Mouse (Mus musculus): ENCODE data around the gene Haus2. TPM values are rescaled to one million over a fixed set of nuclear protein-coding genes. Genes with fewer than 3 reads are reported as not detected.

The Haus2 gene
- polyA plus RNA-seq, 2 experiments: 7.4 to 11.4 TPM

GRCm38 (mm10) chr2:120658486-120658885 lies 49.3 kb downstream of the Haus2 start:
- Histone ChIP-seq H3K27me3 (ENCODE audit: control insufficient read depth, insufficient read depth, low read length) (no peaks in the 10 kb centered on the region), H3K9ac (replicated peaks) (no peak overlapping the region), H3K4me1 (replicated peaks; ENCODE audit: control insufficient read depth in 2 of 2, insufficient read depth in 2 of 2, low read length in 1 of 2) (peaks cover 20 to 43% of the 10 kb centered on the region in 2 experiments), H3K9me3 (ENCODE audit: control insufficient read depth, low read length) (no peaks in the 10 kb centered on the region), H3K27ac (no peak overlapping the region), H3K36me3 (replicated peaks; ENCODE audit: control insufficient read depth, insufficient read depth, low read depth) (no peaks in the 10 kb centered on the region), H3K4me2 (ENCODE audit: low read depth) (no peak overlapping the region), H3K4me3 (ENCODE audit: insufficient read depth in 1 of 2, low read depth in 2 of 2, low read length in 2 of 2) (no peak overlapping the region)
- ATAC-seq (ENCODE audit: insufficient read depth): no peak
- 10% methylated on average over 5 of the region's 5 CpGs for WGBS (ENCODE audit: insufficient replicate concordance)
- TF ChIP-seq CTCF (IDR thresholded peaks at IDR 0.05; ENCODE audit: low read depth) (no peak), EP300 (IDR thresholded peaks at IDR 0.05; ENCODE audit: low read depth) (no peak)
- no peak for DNase-seq (ENCODE audit: low read depth in 3 of 3, low spot score in 3 of 3)

GRCm38 (mm10) chr2:120659318-120659717 lies 50.1 kb downstream of the Haus2 start:
- H3K27me3 ChIP-seq (ENCODE audit: control insufficient read depth, insufficient read depth, low read length): no peaks in the 10 kb centered on the region
- no peak overlapping the region for H3K9ac ChIP-seq (replicated peaks)
- H3K4me1 ChIP-seq (replicated peaks; ENCODE audit: control insufficient read depth in 2 of 2, insufficient read depth in 2 of 2, low read length in 1 of 2): peaks cover 20 to 43% of the 10 kb centered on the region in 2 experiments
- H3K36me3 ChIP-seq (replicated peaks; ENCODE audit: control insufficient read depth, insufficient read depth, low read depth): no peaks in the 10 kb centered on the region
- H3K27ac ChIP-seq: no peak overlapping the region
- ATAC-seq (ENCODE audit: insufficient read depth) (no peak), DNase-seq (ENCODE audit: low read depth in 3 of 3, low spot score in 3 of 3) (no peak)
- no peak overlapping the region for H3K4me3 ChIP-seq (ENCODE audit: insufficient read depth in 1 of 2, low read depth in 2 of 2, low read length in 2 of 2)
- H3K4me2 ChIP-seq (ENCODE audit: low read depth): no peak overlapping the region
- H3K9me3 ChIP-seq (ENCODE audit: control insufficient read depth, low read length): no peaks in the 10 kb centered on the region
- TF ChIP-seq EP300 (IDR thresholded peaks at IDR 0.05; ENCODE audit: low read depth): no peak

GRCm38 (mm10) chr2:120660486-120661078 lies 51.4 kb downstream of the Haus2 start:
- Histone ChIP-seq H3K36me3 (replicated peaks; ENCODE audit: control insufficient read depth, insufficient read depth, low read depth) (no peaks in the 10 kb centered on the region), H3K27me3 (ENCODE audit: control insufficient read depth, insufficient read depth, low read length) (no peaks in the 10 kb centered on the region), H3K4me3 (ENCODE audit: insufficient read depth in 1 of 2, low read depth in 2 of 2, low read length in 2 of 2) (no peak overlapping the region), H3K9ac (replicated peaks) (no peak overlapping the region; the same call in 1 of the 2 replicates), H3K27ac (no peak overlapping the region), H3K9me3 (ENCODE audit: control insufficient read depth, low read length) (no peaks in the 10 kb centered on the region), H3K4me1 (replicated peaks; ENCODE audit: control insufficient read depth in 2 of 2, insufficient read depth in 2 of 2, low read length in 1 of 2) (peaks cover 20 to 43% of the 10 kb centered on the region in 2 experiments), H3K4me2 (ENCODE audit: low read depth) (0 out of 2 replicates have a peak overlapping the region, but pooled peaks have one; percentile 22)
- peak; percentile 49 to 60 (median 58) for DNase-seq (ENCODE audit: low read depth in 3 of 3, low spot score in 3 of 3)
- 17% methylated on average over 5 of the region's 5 CpGs for WGBS (ENCODE audit: insufficient replicate concordance)
- peak; percentile 88 for TF ChIP-seq EP300 (IDR thresholded peaks at IDR 0.05; ENCODE audit: low read depth)
- no peak for TF ChIP-seq CTCF (IDR thresholded peaks at IDR 0.05; ENCODE audit: low read depth)
- peak; percentile 83 for ATAC-seq (ENCODE audit: insufficient read depth)

GRCm38 (mm10) chr2:120662766-120663165 lies 53.6 kb downstream of the Haus2 start:
- no peak overlapping the region for H3K4me2 ChIP-seq (ENCODE audit: low read depth)

GRCm38 (mm10) chr2:120663491-120664154 lies 54.4 kb downstream of the Haus2 start:
- no peak for ATAC-seq (ENCODE audit: insufficient read depth)
- TF ChIP-seq CTCF (IDR thresholded peaks at IDR 0.05; ENCODE audit: low read depth) (no peak), EP300 (IDR thresholded peaks at IDR 0.05; ENCODE audit: low read depth) (no peak)
- Histone ChIP-seq H3K4me2 (ENCODE audit: low read depth) (no peak overlapping the region), H3K27ac (no peak overlapping the region), H3K4me3 (ENCODE audit: insufficient read depth in 1 of 2, low read depth in 2 of 2, low read length in 2 of 2) (no peak overlapping the region), H3K4me1 (replicated peaks; ENCODE audit: control insufficient read depth in 2 of 2, insufficient read depth in 2 of 2, low read length in 1 of 2) (peaks cover 13 to 26% of the 10 kb centered on the region in 2 experiments), H3K36me3 (replicated peaks; ENCODE audit: control insufficient read depth, insufficient read depth, low read depth) (no peaks in the 10 kb centered on the region), H3K9ac (replicated peaks) (no peak overlapping the region), H3K27me3 (ENCODE audit: control insufficient read depth, insufficient read depth, low read length) (no peaks in the 10 kb centered on the region), H3K9me3 (ENCODE audit: control insufficient read depth, low read length) (no peaks in the 10 kb centered on the region)
- 65% methylated on average over 3 of the region's 3 CpGs for WGBS (ENCODE audit: insufficient replicate concordance)
- no peak for DNase-seq (ENCODE audit: low read depth in 3 of 3, low spot score in 3 of 3)

More at GRCm38 (mm10) chr2:120662766-120663165, 53.6 kb downstream of the Haus2 start:
- Histone ChIP-seq H3K9ac (replicated peaks) (no peak overlapping the region), H3K27me3 (ENCODE audit: control insufficient read depth, insufficient read depth, low read length) (no peaks in the 10 kb centered on the region), H3K9me3 (ENCODE audit: control insufficient read depth, low read length) (no peaks in the 10 kb centered on the region), H3K27ac (no peak overlapping the region), H3K4me1 (replicated peaks; ENCODE audit: control insufficient read depth in 2 of 2, insufficient read depth in 2 of 2, low read length in 1 of 2) (peaks cover 13 to 30% of the 10 kb centered on the region in 2 experiments), H3K36me3 (replicated peaks; ENCODE audit: control insufficient read depth, insufficient read depth, low read depth) (no peaks in the 10 kb centered on the region), H3K4me3 (ENCODE audit: insufficient read depth in 1 of 2, low read depth in 2 of 2, low read length in 2 of 2) (no peak overlapping the region)
- TF ChIP-seq EP300 (IDR thresholded peaks at IDR 0.05; ENCODE audit: low read depth) (no peak), CTCF (IDR thresholded peaks at IDR 0.05; ENCODE audit: low read depth) (no peak)
- ATAC-seq (ENCODE audit: insufficient read depth): no peak
- DNase-seq (ENCODE audit: low read depth in 3 of 3, low spot score in 3 of 3): no peak

Measured in liver, embryonic 14.5 days (tissue).